Comparison of ENCODE assay signal across 9 mouse cellular contexts in the genomic region with DNA sequence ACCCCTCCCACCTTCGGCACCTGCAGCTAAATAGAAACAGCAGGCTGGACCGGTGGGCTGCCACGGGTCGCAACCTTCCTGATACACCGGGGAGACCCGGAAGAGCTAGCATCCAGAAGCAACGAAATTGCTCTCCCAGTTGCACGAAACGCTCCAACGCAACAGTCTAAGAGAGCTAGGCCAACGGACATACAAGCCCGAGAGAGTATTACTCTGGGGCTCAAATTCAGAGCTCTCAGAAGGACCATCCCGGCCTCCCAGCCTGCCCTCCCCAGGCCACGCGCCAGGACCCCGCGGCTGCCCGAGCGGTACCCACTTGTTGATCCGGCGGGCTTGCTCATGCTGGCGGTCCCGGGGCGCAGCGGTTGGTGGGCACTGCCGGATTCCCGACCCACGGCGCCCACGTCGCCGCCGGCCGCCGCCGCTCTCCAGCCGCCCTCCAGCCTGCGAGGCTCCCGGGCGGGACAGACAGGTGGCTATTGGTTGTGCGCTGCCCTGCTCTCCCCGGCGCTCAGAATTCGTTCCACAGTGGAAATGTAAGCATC. TPM values are rescaled to one million over a fixed set of nuclear protein-coding genes. Genes with fewer than 3 reads are reported as not detected.
DNase-seq lines count a peak whose midpoint lies in the region; ATAC-seq and TF ChIP-seq lines count a peak whose summit lies in the region.
"Had no signal": no experiment of that assay in that cellular context is flagged by ENCODE, and none has a peak within 500 bp of the region (broad histone marks: within the 10 kb centered on the region; RNA-seq: fewer than 3 reads in every experiment).

No protein-coding gene starts in this region.

- WGBS in heart, embryonic 12.5 days: under 1% methylated on average over 44 of the region's 44 CpGs
- 4% methylated on average over 44 of the region's 44 CpGs for WGBS in thymus, adult 2 months
- WGBS in hindbrain, postnatal 0 days: under 1% methylated on average over 44 of the region's 44 CpGs

- peak overlapping the region; percentile 40 for H3K4me3 ChIP-seq in heart, embryonic 12.5 days
- H3K4me3 ChIP-seq in thymus, adult 2 months (ENCODE audit: control insufficient read depth, insufficient read depth, low read length): no peak overlapping the region
- H3K4me3 ChIP-seq in hindbrain, postnatal 0 days (ENCODE audit: low read length): no peak overlapping the region
- H3K4me3 ChIP-seq: liver, embryonic 15.5 days had no signal

- no peak for TF ChIP-seq CTCF in thymus, adult 2 months (IDR thresholded peaks at IDR 0.05; ENCODE audit: borderline replicate concordance, control insufficient read depth, extremely low read depth, insufficient read depth, low read length, poor library complexity)
- no peak for TF ChIP-seq CTCF in hindbrain, postnatal 0 days (IDR thresholded peaks at IDR 0.05; ENCODE audit: low read depth)

- H3K27ac ChIP-seq in heart, embryonic 12.5 days (ENCODE audit: poor library complexity, severe bottlenecking): no peak overlapping the region
- no peak overlapping the region for H3K27ac ChIP-seq in thymus, adult 2 months (ENCODE audit: control insufficient read depth, insufficient read depth, low read length)
- H3K27ac ChIP-seq in hindbrain, postnatal 0 days: no peak overlapping the region
- H3K27ac ChIP-seq: liver, embryonic 15.5 days had no signal

- TF ChIP-seq POLR2A in thymus, adult 2 months (IDR thresholded peaks at IDR 0.05; ENCODE audit: control insufficient read depth, extremely low read depth, insufficient read depth, low read length, poor library complexity): no peak

- ATAC-seq in heart, embryonic 12.5 days (ENCODE audit: insufficient number of reproducible peaks, low FRiP score): no peak
- ATAC-seq in hindbrain, postnatal 0 days: no peak
- ATAC-seq in erythroblast, adult 5-6 weeks (replicated peaks; ENCODE audit: low FRiP score, poor library complexity, severe bottlenecking): no peak

- H3K4me1 ChIP-seq in heart, embryonic 12.5 days (replicated peaks): peaks cover 42% of the 10 kb centered on the region
- H3K4me1 ChIP-seq in thymus, adult 2 months (replicated peaks; ENCODE audit: control insufficient read depth, insufficient read depth, low read length): no peaks in the 10 kb centered on the region
- no peaks in the 10 kb centered on the region for H3K4me1 ChIP-seq in hindbrain, postnatal 0 days (ENCODE audit: insufficient read depth, low read length)

- no peak for DNase-seq in heart, postnatal 4 days
- DNase-seq in thymus, postnatal 4 days: peak; percentile 26
- DNase-seq in thymus, adult 2 months: no peak
- no peak for DNase-seq in hindbrain, postnatal 0 days (ENCODE audit: low spot score)
- no peak for DNase-seq in ovary, postnatal 14 days (ENCODE audit: low spot score)
- DNase-seq in layer of hippocampus, adult 11-12 months (ENCODE audit: low spot score): no peak

- 0 out of 2 replicates have a peak, but pooled peaks cover 3% of the 10 kb centered on the region for H3K9me3 ChIP-seq in heart, embryonic 12.5 days (replicated peaks)
- H3K9me3 ChIP-seq in hindbrain, postnatal 0 days (ENCODE audit: low read length): no peaks in the 10 kb centered on the region
- H3K9me3 ChIP-seq: liver, embryonic 15.5 days had no signal

- peaks cover 91% of the 10 kb centered on the region for H3K27me3 ChIP-seq in heart, embryonic 12.5 days (replicated peaks)
- H3K27me3 ChIP-seq in thymus, adult 2 months (ENCODE audit: control insufficient read depth, insufficient read depth, low read length): peaks cover 32% of the 10 kb centered on the region
- peaks cover 89% of the 10 kb centered on the region for H3K27me3 ChIP-seq in hindbrain, postnatal 0 days (ENCODE audit: insufficient read depth, low read length)

- H3K4me2 ChIP-seq in heart, embryonic 12.5 days: peak overlapping the region; percentile 60
- peak overlapping the region; percentile 40; the same call in 1 of the 2 replicates for H3K4me2 ChIP-seq in hindbrain, postnatal 0 days (ENCODE audit: low read depth, low read length)
- H3K4me2 ChIP-seq: liver, embryonic 15.5 days had no signal

- H3K36me3 ChIP-seq in heart, embryonic 12.5 days: no peaks in the 10 kb centered on the region
- no peaks in the 10 kb centered on the region for H3K36me3 ChIP-seq in thymus, adult 2 months (ENCODE audit: control insufficient read depth, insufficient read depth, low read length)
- no peaks in the 10 kb centered on the region for H3K36me3 ChIP-seq in hindbrain, postnatal 0 days (ENCODE audit: insufficient read depth, low read length)
- H3K36me3 ChIP-seq: liver, embryonic 15.5 days had no signal

- no peak overlapping the region for H3K9ac ChIP-seq in heart, embryonic 12.5 days
- no peak overlapping the region for H3K9ac ChIP-seq in hindbrain, postnatal 0 days (replicated peaks; ENCODE audit: low read length)
- H3K9ac ChIP-seq: liver, embryonic 15.5 days had no signal

RNA-seq across cellular contexts. Expression of gene Nr2e1, which starts 0.8 kb away (rescaled TPM):
- polyA plus RNA-seq in heart, embryonic 12.5 days (2016; fragmentation: Nextera tagmentation; extraction: Ambion mirVana): 0.08 TPM in 1 of 2 replicates, not detected in the other
- not detected for total RNA-seq in heart, postnatal 4 days (2021)
- polyA plus RNA-seq in thymus, adult 2 months (2012; rRNA removed): not detected in 2 replicates
- total RNA-seq in hindbrain, postnatal 0 days (2014; rRNA removed): 0.10 TPM in 1 of 2 replicates, not detected in the other
- not detected in 2 replicates for polyA plus RNA-seq in hindbrain, postnatal 0 days (2015; fragmentation: Nextera tagmentation; extraction: Ambion mirVana)
- total RNA-seq in erythroblast, adult 5-6 weeks (2015; ENCODE audit: low replicate concordance): not detected in 2 replicates
- not detected in 2 replicates for total RNA-seq in erythroblast, adult 5-6 weeks (2017; ENCODE audit: low replicate concordance)
- polyA plus RNA-seq: liver, embryonic 15.5 days had no signal

RNA-seq across cellular contexts. Expression of gene Ostm1, which starts 1.0 kb away (rescaled TPM):
- 28.5 and 28.6 TPM in 2 replicates for polyA plus RNA-seq in heart, embryonic 12.5 days (2016; fragmentation: Nextera tagmentation; extraction: Ambion mirVana)
- 10 to 100 TPM; 18.2 to 19.9 TPM for total RNA-seq in heart, postnatal 4 days (2021)
- 63.0 and 69.4 TPM in 2 replicates for polyA plus RNA-seq in thymus, adult 2 months (2012; rRNA removed)
- 37.0 and 43.1 TPM in 2 replicates for total RNA-seq in hindbrain, postnatal 0 days (2014; rRNA removed)
- 36.8 and 39.2 TPM in 2 replicates for polyA plus RNA-seq in hindbrain, postnatal 0 days (2015; fragmentation: Nextera tagmentation; extraction: Ambion mirVana)
- total RNA-seq in erythroblast, adult 5-6 weeks (2015; ENCODE audit: low replicate concordance): 14.6 and 24.2 TPM in 2 replicates
- total RNA-seq in erythroblast, adult 5-6 weeks (2017; ENCODE audit: low replicate concordance): 14.7 and 18.0 TPM in 2 replicates
